Mouse (Mus musculus) megakaryocyte, embryonic 14.5 days (primary cell): ENCODE measurements at regions not wholly inside any gene's neighbourhood (a gene's known extent, or its start where the extent isn't known, plus 50 kb on each side); places are given as distances from the start of the nearest gene placed in this dataset.

Experiments
- FLI1 ChIP-seq: IDR thresholded peaks from 2 replicates; pipeline ENCODE4 v1.6.1; 2012; ENCODE audit warnings: low read length, inconsistent platforms, mixed read lengths
- GATA1 ChIP-seq: IDR thresholded peaks from 3 replicates; pipeline ENCODE4 v1.6.1; 2012; ENCODE audit warnings: mixed read lengths, low read length, inconsistent platforms, borderline replicate concordance

GRCm38 (mm10) chr6:51369771-51370170, 62.7 kb upstream of the Nfe2l3 start:
- TF ChIP-seq GATA1 = no peak
- no peak for TF ChIP-seq FLI1
